Mouse (Mus musculus) liver (tissue): ENCODE data around the gene Pde11a.
"Not testable (repeated sequence)": the region's sequence is repeated elsewhere in the genome, so short reads cannot be mapped to it uniquely, and the experiment has no call there.

Experiments used
- DNase-seq: peaks from one replicate; pipeline ENCODE4 v3.0.0-alpha.2; 2020; ENCODE audit warnings: mixed read lengths

Gene Pde11a

DNA sequence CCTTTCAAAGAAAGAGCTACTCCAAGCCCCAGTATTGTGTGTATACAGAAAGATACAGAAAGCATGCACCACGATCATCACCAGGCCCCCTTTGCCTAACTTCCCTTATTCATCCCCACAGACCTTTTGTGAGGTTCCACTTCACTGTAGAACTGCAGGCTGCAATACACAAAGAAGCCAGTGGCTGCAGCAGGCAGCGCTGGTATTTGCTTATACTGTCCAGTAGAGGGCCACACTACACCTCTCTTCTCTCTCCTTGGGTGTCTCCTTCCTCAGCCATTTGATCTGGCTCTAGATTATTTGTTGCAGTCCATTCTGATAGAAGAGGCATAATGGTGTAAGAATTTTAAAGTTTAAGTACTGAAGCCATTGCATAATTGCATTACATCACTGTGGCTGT, 353.4 kb downstream of the Pde11a start:
- DNase-seq, result peak; percentile 39

GRCm38 (mm10) chr2:75983847-75984246, 354.7 kb downstream of the Pde11a start:
- DNase-seq, result no peak

- no peak for DNase-seq
These were observed 355.5 kb downstream of the Pde11a start for GRCm38 (mm10) chr2:75983091-75983490.

DNA sequence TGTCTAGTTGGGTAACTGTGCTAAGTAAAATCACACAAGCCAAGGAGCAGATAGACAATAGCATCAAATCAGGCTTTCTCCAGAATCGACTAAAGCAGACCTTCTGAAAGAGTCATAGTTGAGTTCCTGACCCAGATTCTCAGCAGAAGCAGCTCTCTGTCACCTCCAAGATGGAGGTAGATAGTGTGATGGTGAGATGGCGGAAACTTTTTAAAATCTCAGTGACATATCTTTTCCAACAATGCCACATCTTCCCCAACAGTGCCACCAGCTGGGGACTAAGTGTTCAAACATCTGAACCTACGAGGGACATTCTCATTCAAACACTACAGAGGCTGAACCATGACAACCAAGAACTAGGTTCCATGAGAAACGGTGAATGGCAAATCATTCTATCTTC, 355.9 kb downstream of the Pde11a start:
- no peak for DNase-seq

DNA sequence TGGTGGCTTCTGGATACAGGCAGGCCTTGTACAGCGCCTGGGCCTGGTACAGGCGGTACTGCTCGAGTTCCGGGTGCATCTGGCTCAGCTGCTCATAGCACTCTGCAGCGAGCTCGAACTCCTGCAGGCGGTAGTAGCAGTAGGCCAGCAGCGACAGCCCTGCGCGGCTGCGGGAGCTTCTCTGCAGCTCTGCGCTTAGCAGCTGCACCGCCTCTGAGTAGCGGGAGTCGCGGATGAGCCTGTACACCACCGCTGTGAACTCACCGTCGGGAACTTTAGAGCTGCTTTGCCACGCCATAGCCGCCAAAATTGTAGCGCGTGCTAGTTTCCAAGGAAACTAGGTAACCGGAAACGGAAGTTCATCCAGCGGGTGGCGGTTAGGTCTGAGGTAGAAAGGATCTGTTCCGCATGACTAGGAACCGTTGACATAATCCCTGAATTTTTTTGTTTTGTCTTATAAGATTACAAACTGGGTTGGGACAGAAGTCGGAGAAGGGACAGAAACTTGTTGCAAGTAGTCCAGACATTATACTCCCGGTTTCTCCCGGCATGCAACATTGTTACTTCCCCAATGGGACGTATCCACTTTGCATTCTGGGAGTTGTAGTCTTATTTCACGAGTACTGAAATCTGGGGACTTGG, 357.0 kb downstream of the Pde11a start, which contains the start of gene Ttc30a1:
TSS of gene Ttc30a1 (minus strand) at position 528 of the 642 bp plus-strand sequence.
- peak; percentile 63 for DNase-seq

- DNase-seq, result not testable (repeated sequence)
These were observed 357.6 kb downstream of the Pde11a start for GRCm38 (mm10) chr2:75980933-75981439.

DNA sequence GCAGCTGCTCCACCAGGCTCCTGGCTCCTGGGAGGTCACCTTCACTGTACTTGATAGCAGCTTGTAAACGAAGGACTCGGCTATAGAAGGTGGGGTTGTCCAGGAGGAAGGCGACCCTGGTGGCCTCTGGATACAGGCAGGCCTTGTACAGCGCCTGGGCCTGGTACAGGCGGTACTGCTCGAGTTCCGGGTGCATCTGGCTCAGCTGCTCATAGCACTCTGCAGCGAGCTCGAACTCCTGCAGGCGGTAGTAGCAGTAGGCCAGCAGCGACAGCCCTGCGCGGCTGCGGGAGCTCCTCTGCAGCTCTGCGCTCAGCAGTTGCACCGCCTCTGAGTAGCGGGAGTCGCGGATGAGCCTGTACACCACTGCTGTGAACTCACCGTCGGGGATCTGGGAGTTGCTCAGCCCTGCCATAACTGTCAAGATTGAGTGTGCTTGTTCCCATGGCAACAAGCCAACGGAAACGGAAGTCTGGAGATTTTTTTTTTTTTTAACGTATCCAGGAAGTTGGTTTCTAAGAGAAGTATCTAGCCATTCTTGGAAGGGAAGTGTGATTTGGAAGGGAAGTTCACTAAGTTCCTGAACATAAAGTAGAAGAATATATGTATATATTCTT, 360.7 kb downstream of the Pde11a start, which contains the start of gene Ttc30a2:
TSS of gene Ttc30a2 (minus strand) at position 419 of the 617 bp plus-strand sequence.
- DNase-seq, result peak; percentile 16

GRCm38 (mm10) chr2:75976070-75976469, 362.5 kb downstream of the Pde11a start:
- not testable (repeated sequence) for DNase-seq

GRCm38 (mm10) chr2:75974131-75974530, 364.4 kb downstream of the Pde11a start:
- no peak for DNase-seq

DNA sequence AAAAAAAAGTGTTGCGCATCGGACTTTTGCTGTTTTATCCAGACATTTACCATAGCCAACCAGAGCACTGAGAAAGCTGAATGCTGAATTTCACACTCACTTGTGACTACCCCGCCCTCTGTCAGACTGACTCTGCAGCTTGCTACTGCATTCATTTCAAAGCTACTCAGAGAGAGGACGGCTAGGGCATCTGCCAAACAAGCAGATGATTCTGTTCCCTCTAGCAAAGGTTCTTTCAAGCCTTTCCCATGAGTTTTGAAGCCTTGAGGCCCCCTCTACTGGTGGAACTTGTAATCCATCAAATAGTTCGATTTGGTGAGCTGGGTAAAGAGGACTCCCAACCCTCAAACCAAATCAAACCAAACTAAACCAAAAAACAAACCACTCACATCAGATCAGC, 373.6 kb downstream of the Pde11a start:
- peak; percentile 24 for DNase-seq

GRCm38 (mm10) chr2:75964512-75964911, 374.1 kb downstream of the Pde11a start:
- peak; percentile 62 for DNase-seq

DNA sequence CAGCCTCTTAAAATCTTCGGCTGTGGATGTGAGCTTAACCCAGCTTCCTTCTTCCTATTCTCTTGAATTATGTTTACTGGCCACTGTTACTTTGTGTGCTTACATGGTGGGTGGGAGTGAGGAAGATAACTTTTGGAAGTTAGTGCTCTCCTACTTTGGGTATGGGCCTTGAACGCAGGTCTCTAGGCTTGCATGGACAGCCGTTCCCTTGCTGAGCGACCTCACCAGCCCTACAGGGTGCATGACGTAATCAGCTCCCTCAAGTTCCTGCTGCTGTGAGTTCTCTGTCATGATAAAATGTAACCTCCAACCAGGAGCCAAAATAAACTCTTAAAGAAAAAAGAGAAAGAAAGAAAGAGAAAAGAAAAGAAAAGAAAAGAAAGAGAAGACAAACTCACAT, 374.5 kb downstream of the Pde11a start:
- no peak for DNase-seq

DNA sequence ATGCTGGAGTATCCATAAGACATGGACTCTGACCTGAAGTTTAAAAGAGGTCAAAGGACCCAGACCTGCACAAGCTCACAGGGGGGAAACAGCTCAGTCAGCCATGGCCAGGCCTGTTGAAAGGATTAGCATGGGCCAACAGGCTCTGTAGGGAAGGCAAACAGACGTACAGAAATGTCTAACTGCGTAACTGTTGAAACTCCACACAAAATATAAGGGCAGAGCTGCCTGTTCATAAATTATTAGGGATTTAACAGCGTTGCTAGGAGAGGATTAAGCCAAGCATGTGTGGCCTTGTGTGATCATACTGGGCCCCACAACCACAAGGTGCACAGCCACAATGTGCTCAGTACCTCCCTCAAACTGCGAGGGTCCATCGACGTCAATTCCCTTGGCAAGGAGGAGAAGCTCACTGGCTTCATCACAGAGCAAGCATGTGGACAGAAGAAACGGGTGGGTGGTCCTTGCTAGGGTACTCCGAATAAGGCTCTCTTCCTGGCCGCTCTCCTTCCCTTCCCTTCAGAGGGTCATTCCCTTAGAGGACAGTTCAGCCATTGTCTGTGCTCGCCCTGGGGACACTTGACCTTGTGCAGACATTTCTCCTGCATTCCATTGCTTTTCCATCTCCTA, 375.2 kb downstream of the Pde11a start:
- no peak for DNase-seq

- no peak for DNase-seq
These were observed 377.9 kb downstream of the Pde11a start for GRCm38 (mm10) chr2:75960366-75961330.

GRCm38 (mm10) chr2:75959850-75960365, 378.7 kb downstream of the Pde11a start:
- DNase-seq, result peak; percentile 6

GRCm38 (mm10) chr2:75959183-75959849, 379.3 kb downstream of the Pde11a start:
- DNase-seq, result no peak

DNA sequence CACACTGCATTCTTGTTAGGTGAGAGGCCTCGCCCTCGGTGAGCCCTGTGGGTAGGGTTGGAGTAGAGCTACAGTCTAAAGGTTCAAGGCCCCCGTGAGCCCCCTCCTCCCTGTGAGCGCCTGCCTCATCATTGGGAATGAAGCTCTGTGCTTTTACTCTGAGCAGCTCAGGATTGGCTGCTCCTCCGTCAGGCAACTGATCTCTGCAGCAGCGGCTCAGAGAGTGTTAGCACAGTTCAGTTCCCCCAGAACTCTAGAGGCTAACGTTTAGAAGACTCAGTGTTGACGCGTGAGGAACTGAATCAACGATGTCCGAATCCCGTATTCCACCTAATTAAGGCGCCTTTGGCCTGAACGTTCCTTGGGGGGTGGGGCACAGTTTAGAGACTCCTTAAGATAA, 382.9 kb downstream of the Pde11a start:
- DNase-seq, result no peak

DNA sequence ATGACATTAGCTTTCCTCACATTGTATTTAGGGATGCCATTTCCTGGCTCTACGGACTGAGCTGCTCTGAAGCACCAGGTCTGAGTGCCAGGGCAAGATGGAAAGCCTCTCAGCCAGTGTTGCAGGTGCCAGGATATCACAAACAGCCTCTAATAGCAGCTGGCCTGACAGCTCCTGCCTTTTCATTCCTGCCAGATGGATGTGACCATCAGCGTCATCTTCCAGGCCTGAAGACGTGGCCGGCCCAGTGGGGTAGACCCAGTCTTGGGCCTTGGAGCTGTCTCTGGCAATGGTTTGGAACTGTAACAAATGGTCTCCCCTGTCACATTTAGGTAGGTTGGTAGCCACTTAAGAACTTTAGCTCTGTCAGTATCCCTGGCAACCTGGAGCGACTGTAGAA, 385.3 kb downstream of the Pde11a start:
- no peak for DNase-seq

GRCm38 (mm10) chr2:75950685-75951084, 387.9 kb downstream of the Pde11a start:
- no peak for DNase-seq
